ENCODE assay signal across 8 mouse cellular contexts in genomic region chr14:122983226-122984215, GRCm38 (mm10). TPM values are rescaled to one million over a fixed set of nuclear protein-coding genes. Genes with fewer than 3 reads are reported as not detected.
DNase-seq lines count a peak whose midpoint lies in the region; ATAC-seq and TF ChIP-seq lines count a peak whose summit lies in the region.

Gene Tmtc4, minus strand, starts transcription at chr14:122984035.

- peak; percentile 90 for DNase-seq in CH12.LX (ENCODE audit: extremely low read depth)
- peak; percentile 87 for DNase-seq in c-Kit-positive CD71-positive TER-119-negative erythroid progenitor cells, embryonic 14.5 days (ENCODE audit: low read depth)
- DNase-seq in forebrain, embryonic 11.5 days (ENCODE audit: low spot score) = peak; percentile 95
- DNase-seq in kidney, postnatal 36 days = peak; percentile 96

- in situ Hi-C loops in CH12.LX (cut with MboI; ENCODE audit: low pct_ligation_motif_present, low pct_unique_long_range_greater_than_20kb, low sequenced_read_pairs) = no loop called here

- H3K27me3 ChIP-seq in CH12.LX (replicated peaks) = peaks cover 20% of the 10 kb centered on the region
- no peaks in the 10 kb centered on the region; the same call in 1 of the 2 replicates for H3K27me3 ChIP-seq in forebrain, embryonic 11.5 days (ENCODE audit: control insufficient read depth, insufficient read depth, low read length)
- no peaks in the 10 kb centered on the region for H3K27me3 ChIP-seq in heart, embryonic 16.5 days (ENCODE audit: control insufficient read depth, insufficient read depth, low read length)
- peaks cover 22% of the 10 kb centered on the region for H3K27me3 ChIP-seq in liver, embryonic 15.5 days
- H3K27me3 ChIP-seq in neural tube, embryonic 12.5 days (replicated peaks) = no peaks in the 10 kb centered on the region
- no peaks in the 10 kb centered on the region for H3K27me3 ChIP-seq in testis, adult 2 months (ENCODE audit: control insufficient read depth, insufficient read depth, low read length)

- H3K9ac ChIP-seq in CH12.LX (ENCODE audit: insufficient read depth, low read depth) = peak within 1 kb of the TSS; percentile 79
- H3K9ac ChIP-seq in forebrain, embryonic 11.5 days (ENCODE audit: low read length) = peak within 1 kb of the TSS; percentile 80
- H3K9ac ChIP-seq in heart, embryonic 16.5 days (ENCODE audit: low read length) = peak within 1 kb of the TSS; percentile 88
- peak within 1 kb of the TSS; percentile 60 for H3K9ac ChIP-seq in liver, embryonic 15.5 days
- H3K9ac ChIP-seq in neural tube, embryonic 12.5 days = peak within 1 kb of the TSS; percentile 87

- no peaks in the 10 kb centered on the region for H3K36me3 ChIP-seq in CH12.LX (replicated peaks in 1 of 2; ENCODE audit: control insufficient read depth in 1 of 2, insufficient read depth in 1 of 2, low read length in 1 of 2)
- H3K36me3 ChIP-seq in forebrain, embryonic 11.5 days (ENCODE audit: control insufficient read depth, insufficient read depth, low read length) = no peaks in the 10 kb centered on the region
- no peaks in the 10 kb centered on the region for H3K36me3 ChIP-seq in heart, embryonic 16.5 days (ENCODE audit: control insufficient read depth, insufficient read depth)
- no peaks in the 10 kb centered on the region for H3K36me3 ChIP-seq in liver, embryonic 15.5 days (replicated peaks)
- no peaks in the 10 kb centered on the region for H3K36me3 ChIP-seq in neural tube, embryonic 12.5 days
- no peaks in the 10 kb centered on the region for H3K36me3 ChIP-seq in testis, adult 2 months (ENCODE audit: control insufficient read depth, insufficient read depth, low read length)

- peaks cover 11 to 47% of the 10 kb centered on the region in 2 experiments for H3K4me1 ChIP-seq in CH12.LX (ENCODE audit: control insufficient read depth in 1 of 2, insufficient read depth in 2 of 2)
- H3K4me1 ChIP-seq in forebrain, embryonic 11.5 days (replicated peaks; ENCODE audit: control insufficient read depth, insufficient read depth, low read length) = peaks cover 7% of the 10 kb centered on the region
- peaks cover 11% of the 10 kb centered on the region for H3K4me1 ChIP-seq in heart, embryonic 16.5 days (ENCODE audit: control insufficient read depth, insufficient read depth, low read length)
- H3K4me1 ChIP-seq in liver, embryonic 15.5 days (replicated peaks) = peaks cover 20% of the 10 kb centered on the region
- H3K4me1 ChIP-seq in neural tube, embryonic 12.5 days = peaks cover 24% of the 10 kb centered on the region
- H3K4me1 ChIP-seq in testis, adult 2 months (ENCODE audit: control insufficient read depth, insufficient read depth, low read length) = peaks cover 9% of the 10 kb centered on the region

- H3K79me2 ChIP-seq in CH12.LX (replicated peaks; ENCODE audit: control insufficient read depth, extremely low read depth, insufficient read depth, poor library complexity, severe bottlenecking) = no peaks in the 10 kb centered on the region

- H3K27ac ChIP-seq in CH12.LX (ENCODE audit: insufficient read depth, low read depth) = peak within 1 kb of the TSS; percentile 47; the same call in 1 of the 2 replicates
- H3K27ac ChIP-seq in forebrain, embryonic 11.5 days (ENCODE audit: low read depth, low read length) = peak within 1 kb of the TSS; percentile 82
- H3K27ac ChIP-seq in heart, embryonic 16.5 days (ENCODE audit: low read length) = peak within 1 kb of the TSS; percentile 94
- peak within 1 kb of the TSS; percentile 53; the same call in 1 of the 2 replicates for H3K27ac ChIP-seq in liver, embryonic 15.5 days (replicated peaks)
- peak within 1 kb of the TSS; percentile 84 for H3K27ac ChIP-seq in neural tube, embryonic 12.5 days
- H3K27ac ChIP-seq in testis, adult 2 months (ENCODE audit: control insufficient read depth, insufficient read depth, low read depth, low read length) = peak within 1 kb of the TSS; percentile 90

- H3K9me3 ChIP-seq in CH12.LX (replicated peaks; ENCODE audit: low read length) = no peaks in the 10 kb centered on the region
- H3K9me3 ChIP-seq in forebrain, embryonic 11.5 days (ENCODE audit: control insufficient read depth, low read length) = no peaks in the 10 kb centered on the region
- no peaks in the 10 kb centered on the region for H3K9me3 ChIP-seq in heart, embryonic 16.5 days (replicated peaks; ENCODE audit: control insufficient read depth, low read length)
- no peaks in the 10 kb centered on the region for H3K9me3 ChIP-seq in liver, embryonic 15.5 days (replicated peaks)
- H3K9me3 ChIP-seq in neural tube, embryonic 12.5 days = no peaks in the 10 kb centered on the region

- H3K4me3 ChIP-seq in CH12.LX (replicated peaks in 1 of 3; ENCODE audit: low read depth in 2 of 3, low read length in 2 of 3, poor library complexity in 1 of 3) = peak within 1 kb of the TSS; percentile 68 to 75 (median 70)
- peak within 1 kb of the TSS; percentile 67 for H3K4me3 ChIP-seq in forebrain, embryonic 11.5 days (ENCODE audit: low read depth, low read length)
- peak within 1 kb of the TSS; percentile 89 for H3K4me3 ChIP-seq in heart, embryonic 16.5 days (ENCODE audit: low read length)
- H3K4me3 ChIP-seq in liver, embryonic 15.5 days (replicated peaks) = peak within 1 kb of the TSS; percentile 67
- H3K4me3 ChIP-seq in neural tube, embryonic 12.5 days = peak within 1 kb of the TSS; percentile 84
- peak within 1 kb of the TSS; percentile 91 for H3K4me3 ChIP-seq in testis, adult 2 months (ENCODE audit: control insufficient read depth, low read depth, low read length)

- H3K4me2 ChIP-seq in CH12.LX (ENCODE audit: insufficient read depth, low read depth, poor library complexity, severe bottlenecking) = peak within 1 kb of the TSS; percentile 90
- H3K4me2 ChIP-seq in forebrain, embryonic 11.5 days (ENCODE audit: low read depth, low read length, severe bottlenecking) = peak within 1 kb of the TSS; percentile 94
- peak within 1 kb of the TSS; percentile 94 for H3K4me2 ChIP-seq in heart, embryonic 16.5 days (ENCODE audit: low read depth, low read length)
- H3K4me2 ChIP-seq in liver, embryonic 15.5 days = peak within 1 kb of the TSS; percentile 92
- peak within 1 kb of the TSS; percentile 88 for H3K4me2 ChIP-seq in neural tube, embryonic 12.5 days (replicated peaks)

- TF ChIP-seq CTCF in CH12.LX (conservative IDR thresholded peaks at IDR 0.05 in 1 of 2, IDR thresholded peaks at IDR 0.05 in 1 of 2; ENCODE audit: low read depth in 2 of 2, low read length in 2 of 2) = peak in 1 of 2 experiments; percentile 32; a peak in 2 of 4 replicates
- TF ChIP-seq CTCF in testis, adult 2 months (IDR thresholded peaks at IDR 0.05; ENCODE audit: control insufficient read depth, insufficient read depth, insufficient replicate concordance, low read depth, low read length) = no peak; the same call in 1 of the 2 replicates

- WGBS in forebrain, embryonic 11.5 days = under 1% methylated on average over 53 of the region's 54 CpGs
- WGBS in heart, embryonic 16.5 days = under 1% methylated on average over 53 of the region's 54 CpGs
- WGBS in liver, embryonic 15.5 days (ENCODE audit: insufficient replicate concordance) = 2% methylated on average over 50 of the region's 54 CpGs
- WGBS in neural tube, embryonic 12.5 days = under 1% methylated on average over 49 of the region's 54 CpGs

- dilution Hi-C loops in CH12.LX (cut with MboI; ENCODE audit: extremely low pct_ligation_motif_present, extremely low pct_unique_long_range_greater_than_20kb, low sequenced_read_pairs) = no loop called here

- TF ChIP-seq RAD21 in CH12.LX (IDR thresholded peaks at IDR 0.05; ENCODE audit: low read depth, low read length) = no peak

- peak; percentile 99 for ATAC-seq in forebrain, embryonic 11.5 days (replicated peaks; ENCODE audit: low FRiP score)
- ATAC-seq in heart, embryonic 16.5 days (replicated peaks; ENCODE audit: extremely low read depth, insufficient read depth, low FRiP score) = peak; percentile 98
- ATAC-seq in liver, embryonic 15.5 days (ENCODE audit: insufficient read depth) = peak; percentile 94
- peak; percentile 99 for ATAC-seq in neural tube, embryonic 12.5 days (ENCODE audit: low FRiP score, low read depth)

- peak; percentile 79 for TF ChIP-seq POLR2A in CH12.LX (IDR thresholded peaks at IDR 0.05; ENCODE audit: low read depth, low read length)
- TF ChIP-seq POLR2A in testis, adult 2 months (IDR thresholded peaks at IDR 0.05; ENCODE audit: control insufficient read depth, low read depth, low read length) = peak; percentile 85

- TF ChIP-seq EP300 in CH12.LX (IDR thresholded peaks at IDR 0.05; ENCODE audit: low read length) = no peak

TF ChIP-seq in CH12.LX, 34 proteins besides CTCF, POLR2A, EP300 and RAD21 (continues in another document):
- no peak for TF ChIP-seq RCOR1 (conservative IDR thresholded peaks at IDR 0.05; ENCODE audit: low read depth, low read length)
- no peak for TF ChIP-seq E2F4 (IDR thresholded peaks at IDR 0.05; ENCODE audit: insufficient replicate concordance, low read depth, low read length)
- TF ChIP-seq NELFE (IDR thresholded peaks at IDR 0.05; ENCODE audit: low read depth, low read length) = peak; percentile 74
- TF ChIP-seq KAT2A (IDR thresholded peaks at IDR 0.05; ENCODE audit: insufficient replicate concordance, low read length) = 0 out of 2 replicates have a peak, but pooled peaks have one; percentile 22
- peak; percentile 49 for TF ChIP-seq NRF1 (IDR thresholded peaks at IDR 0.05; ENCODE audit: low read depth, low read length)
- TF ChIP-seq ELF1 (IDR thresholded peaks at IDR 0.05; ENCODE audit: low read depth, low read length) = peak; percentile 50
- TF ChIP-seq SIN3A (IDR thresholded peaks at IDR 0.05; ENCODE audit: low read length) = peak; percentile 45; the same call in 1 of the 2 replicates
- TF ChIP-seq TCF12 (IDR thresholded peaks at IDR 0.05; ENCODE audit: low read depth, low read length) = peak; percentile 74
- TF ChIP-seq ZKSCAN1 (IDR thresholded peaks at IDR 0.05; ENCODE audit: borderline replicate concordance, low read depth, low read length) = no peak
- peak; percentile 50 for TF ChIP-seq MXI1 (IDR thresholded peaks at IDR 0.05; ENCODE audit: low read depth, low read length)
- TF ChIP-seq ZMIZ1 (IDR thresholded peaks at IDR 0.05; ENCODE audit: low read depth, low read length) = peak; percentile 69; the same call in 1 of the 2 replicates
- TF ChIP-seq CHD2 (IDR thresholded peaks at IDR 0.05; ENCODE audit: low read length) = peak; percentile 92
- no peak for TF ChIP-seq MAFK (IDR thresholded peaks at IDR 0.05; ENCODE audit: insufficient replicate concordance, low read length)
- TF ChIP-seq MAZ (IDR thresholded peaks at IDR 0.05; ENCODE audit: low read depth, low read length) = 0 out of 2 replicates have a peak, but pooled peaks have one; percentile 12

RNA-seq across cellular contexts. Expression of gene Tmtc4, which starts in this region (rescaled TPM):
- total RNA-seq in CH12.LX (2012; rRNA removed) (2.8 and 3.3 TPM in 2 replicates), CH12.LX (2014; rRNA removed) (2.7 and 3.0 TPM in 2 replicates)
- polyA plus RNA-seq in CH12.LX (2012; ENCODE audit: insufficient read length, low read depth) = 1.1 and 1.4 TPM in 2 replicates
- 31.8 and 37.2 TPM in 2 replicates for polyA plus RNA-seq in forebrain, embryonic 11.5 days (2014; fragmentation: Nextera tagmentation; extraction: Ambion mirVana)
- 13.2 and 15.3 TPM in 2 replicates for polyA plus RNA-seq in heart, embryonic 16.5 days (2015; fragmentation: Nextera tagmentation; extraction: Ambion mirVana)
- polyA plus RNA-seq in liver, embryonic 15.5 days (2015; fragmentation: Nextera tagmentation; extraction: Ambion mirVana) = 2.4 and 2.6 TPM in 2 replicates
- polyA plus RNA-seq in neural tube, embryonic 12.5 days (2016; fragmentation: Nextera tagmentation; extraction: Ambion mirVana) = 55.9 and 58.7 TPM in 2 replicates
- polyA plus RNA-seq in testis, adult 2 months (2012; rRNA removed) = 7.2 and 10.4 TPM in 2 replicates

Comparison
In these comparisons a context has a peak if more than half of its experiments do, and no peak if none do; other contexts are left out.
1. Peak in every context shown above with its lines: DNase-seq, ATAC-seq, H3K4me3 ChIP-seq and H3K27ac ChIP-seq.